Mouse (Mus musculus) B cell, adult 67 days (primary cell): ENCODE results near the gene Fntb. TPM values are rescaled to one million over a fixed set of nuclear protein-coding genes. Genes with fewer than 3 reads are reported as not detected.

Experiments used
- total RNA-seq, 2 experiments: library from RNA; stranded (reverse); gene quantifications; 4 replicates each; pipeline ENCODE4 v1.2.4; 2023

The Fntb gene
- 1 to 10 TPM; 6.5 to 9.4 TPM for total RNA-seq

GRCm38 (mm10) chr12:76765354-76765851, at the start of gene Fntb, which contains the start of gene Churc1:
Gene Fntb, plus strand, starts transcription at chr12:76765589.
Gene Churc1, plus strand, starts transcription at chr12:76765538.

GRCm38 (mm10) chr12:76795350-76795749, 30.0 kb downstream of the Fntb start, which contains the start of gene Gpx2:
Gene Gpx2, minus strand, starts transcription at chr12:76795554.

DNA sequence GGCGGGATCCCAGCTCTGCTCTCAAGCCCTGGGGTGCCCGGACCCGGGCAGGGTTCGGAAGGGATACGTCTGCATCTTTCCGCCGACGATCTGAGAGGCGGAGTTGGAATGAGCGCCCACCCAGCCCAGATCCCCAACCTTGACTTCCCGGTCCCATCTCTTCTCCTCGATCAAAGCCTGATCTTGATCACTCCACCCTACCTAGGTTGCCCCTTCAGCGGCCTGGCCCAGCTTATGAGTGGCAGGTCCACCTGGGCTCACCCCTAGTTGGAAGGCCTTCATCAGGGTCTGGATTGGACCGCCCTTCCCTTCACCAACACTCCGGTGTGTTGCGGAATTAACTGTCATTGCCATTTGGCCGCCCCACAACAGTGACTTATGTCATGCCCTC, 57.3 kb downstream of the Fntb start, which contains the start of gene Rab15:
Rab15 (minus strand) TSS at position 258 of the 391 bp plus-strand sequence.

DNA sequence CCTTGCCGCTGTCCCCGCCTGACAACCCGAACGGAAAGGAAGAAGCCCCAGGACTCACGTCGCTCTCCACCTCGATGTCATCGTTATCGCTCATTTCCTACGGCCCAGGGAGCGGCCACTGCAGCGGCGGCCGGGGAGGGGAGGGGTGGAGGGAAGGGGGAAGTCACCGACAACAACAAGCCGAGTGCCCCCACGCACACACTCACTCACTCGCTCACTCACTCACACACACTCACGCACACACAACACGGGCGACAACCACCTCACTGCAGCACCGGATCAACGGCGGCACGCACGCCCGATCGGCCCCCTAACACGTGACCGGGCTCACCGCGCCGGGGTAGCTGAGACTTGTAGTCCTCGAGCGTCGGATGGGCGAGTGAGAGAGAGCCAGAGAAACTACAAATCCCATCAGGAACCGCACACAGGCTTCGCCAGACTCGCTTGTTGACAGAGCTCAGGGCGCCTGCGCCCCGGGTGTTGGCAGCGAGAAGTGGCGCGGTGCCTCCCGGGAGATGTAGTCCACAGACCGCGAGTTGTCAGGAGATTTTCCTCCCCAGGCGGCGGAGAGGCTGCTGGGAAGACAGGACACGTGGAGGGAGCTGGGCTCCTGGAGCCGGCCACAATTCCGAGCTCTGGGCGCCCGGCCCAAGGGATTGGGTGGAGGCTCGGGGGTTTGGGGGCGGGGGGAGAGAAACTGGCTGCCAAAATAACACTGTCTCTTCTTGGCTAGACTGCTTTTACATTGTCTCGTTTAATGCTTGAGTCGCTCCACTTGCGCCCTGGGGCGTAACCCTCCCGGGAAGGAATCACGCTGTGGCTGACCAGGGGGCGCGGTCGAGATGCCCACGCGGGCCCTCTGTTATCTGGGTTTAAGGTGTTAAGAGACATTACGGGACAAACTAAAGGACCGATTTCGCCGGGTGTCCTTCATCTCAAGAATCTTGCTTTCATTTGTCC, 196.8 kb downstream of the Fntb start, which contains the start of gene Max:
Max (minus strand) TSS at position 270 of the 960 bp plus-strand sequence.

Other genes starting within 250 kb of the Fntb start
- gene Plekhg3, start 234.7 kb upstream of the Fntb start, total RNA-seq = 10 to 100 TPM; 27.6 to 29.0 TPM
- not detected for gene Sptb, start 55.0 kb upstream of the Fntb start, total RNA-seq
- gene Churc1, start 51 bp upstream of the Fntb start, total RNA-seq = 10 to 100 TPM; 34.9 to 40.7 TPM
- gene Gpx2, start 30.0 kb downstream of the Fntb start, total RNA-seq = not detected
- not detected for gene Rab15, start 57.3 kb downstream of the Fntb start, total RNA-seq
- gene Max, start 196.6 kb downstream of the Fntb start, total RNA-seq = 100 to 1,000 TPM; 162 to 175 TPM